Mouse (Mus musculus): ENCODE results near the gene Btla. TPM values are rescaled to one million over a fixed set of nuclear protein-coding genes. Genes with fewer than 3 reads are reported as not detected.

Btla gene
- 0.22 TPM in 1 of 2 replicates, not detected in the other for polyA plus RNA-seq (2015; fragmentation: Nextera tagmentation; extraction: Ambion mirVana)

- H3K4me3 ChIP-seq: no peak within 1 kb of the TSS
- no peak within 1 kb of the TSS for H3K27ac ChIP-seq
- H3K27me3 ChIP-seq: no peaks in the 10 kb centered on the region
- no peaks in the 10 kb centered on the region for H3K36me3 ChIP-seq
- no peaks in the 10 kb centered on the region for H3K4me1 ChIP-seq (replicated peaks)
- no peaks in the 10 kb centered on the region for H3K9me3 ChIP-seq (replicated peaks)
- no peak within 1 kb of the TSS for H3K9ac ChIP-seq
- no peak for ATAC-seq (replicated peaks; ENCODE audit: insufficient number of reproducible peaks, insufficient read depth, low FRiP score, low read depth)
- 49% methylated on average over 10 of the region's 10 CpGs for WGBS
- no peak within 1 kb of the TSS for H3K4me2 ChIP-seq
Measured at GRCm38 (mm10) chr16:45223648-45224388, at the start of gene Btla. TSS of gene Btla (plus strand) at chr16:45224315.

- no peak overlapping the region for H3K4me3 ChIP-seq
- WGBS: 90% methylated on average over 2 of the region's 2 CpGs
- ATAC-seq (replicated peaks; ENCODE audit: insufficient number of reproducible peaks, insufficient read depth, low FRiP score, low read depth): no peak
- no peaks in the 10 kb centered on the region for H3K27me3 ChIP-seq
- no peak overlapping the region for H3K4me2 ChIP-seq
- H3K27ac ChIP-seq: no peak overlapping the region
- H3K9me3 ChIP-seq (replicated peaks): no peaks in the 10 kb centered on the region
- H3K9ac ChIP-seq: no peak overlapping the region
- H3K36me3 ChIP-seq: peaks cover 14% of the 10 kb centered on the region
- H3K4me1 ChIP-seq (replicated peaks): no peaks in the 10 kb centered on the region
Measured at GRCm38 (mm10) chr16:45178552-45178951, 45.6 kb upstream of the Btla start.

GRCm38 (mm10) chr16:45181824-45182223 lies 42.3 kb upstream of the Btla start:
- Histone ChIP-seq H3K4me3 (no peak overlapping the region), H3K36me3 (peaks cover 20% of the 10 kb centered on the region; the same call in 1 of the 2 replicates), H3K9ac (no peak overlapping the region), H3K4me2 (no peak overlapping the region), H3K27ac (no peak overlapping the region), H3K9me3 (replicated peaks) (no peaks in the 10 kb centered on the region), H3K4me1 (replicated peaks) (no peaks in the 10 kb centered on the region), H3K27me3 (no peaks in the 10 kb centered on the region)
- no peak for ATAC-seq (replicated peaks; ENCODE audit: insufficient number of reproducible peaks, insufficient read depth, low FRiP score, low read depth)
- 86% methylated on average over 5 of the region's 5 CpGs for WGBS

- no peak overlapping the region for H3K4me3 ChIP-seq
- H3K27ac ChIP-seq: no peak overlapping the region
- no peaks in the 10 kb centered on the region for H3K27me3 ChIP-seq
- 0 out of 2 replicates have a peak, but pooled peaks cover 3% of the 10 kb centered on the region for H3K36me3 ChIP-seq
- no peak overlapping the region for H3K4me2 ChIP-seq
- no peak overlapping the region for H3K9ac ChIP-seq
- no peaks in the 10 kb centered on the region for H3K4me1 ChIP-seq (replicated peaks)
- WGBS: 0% methylated on average over 1 of the region's 1 CpGs
- ATAC-seq (replicated peaks; ENCODE audit: insufficient number of reproducible peaks, insufficient read depth, low FRiP score, low read depth): no peak
- H3K9me3 ChIP-seq (replicated peaks): no peaks in the 10 kb centered on the region
Measured at GRCm38 (mm10) chr16:45192613-45193012, 31.5 kb upstream of the Btla start.

GRCm38 (mm10) chr16:45196816-45197215 lies 27.3 kb upstream of the Btla start:
- ATAC-seq (replicated peaks; ENCODE audit: insufficient number of reproducible peaks, insufficient read depth, low FRiP score, low read depth): no peak; the same call in 1 of the 2 replicates
- H3K9me3 ChIP-seq (replicated peaks): no peaks in the 10 kb centered on the region
- H3K27ac ChIP-seq: no peak overlapping the region
- 33% methylated on average over 6 of the region's 6 CpGs for WGBS
- H3K4me3 ChIP-seq: no peak overlapping the region
- H3K4me1 ChIP-seq (replicated peaks): no peaks in the 10 kb centered on the region
- no peak overlapping the region for H3K9ac ChIP-seq
- no peak overlapping the region for H3K4me2 ChIP-seq
- no peaks in the 10 kb centered on the region for H3K27me3 ChIP-seq
- no peaks in the 10 kb centered on the region for H3K36me3 ChIP-seq

GRCm38 (mm10) chr16:45201395-45201794 lies 22.7 kb upstream of the Btla start:
- WGBS: 91% methylated on average over 2 of the region's 2 CpGs
- ATAC-seq (replicated peaks; ENCODE audit: insufficient number of reproducible peaks, insufficient read depth, low FRiP score, low read depth): no peak

GRCm38 (mm10) chr16:45204438-45204837 lies 19.7 kb upstream of the Btla start:
- ATAC-seq (replicated peaks; ENCODE audit: insufficient number of reproducible peaks, insufficient read depth, low FRiP score, low read depth): no peak
- Histone ChIP-seq H3K9ac (no peak overlapping the region), H3K27ac (no peak overlapping the region), H3K4me3 (no peak overlapping the region), H3K4me2 (no peak overlapping the region), H3K9me3 (replicated peaks) (no peaks in the 10 kb centered on the region), H3K36me3 (no peaks in the 10 kb centered on the region), H3K27me3 (no peaks in the 10 kb centered on the region), H3K4me1 (replicated peaks) (no peaks in the 10 kb centered on the region)
- 66% methylated on average over 4 of the region's 4 CpGs for WGBS

More at GRCm38 (mm10) chr16:45201395-45201794, 22.7 kb upstream of the Btla start:
- Histone ChIP-seq H3K4me3 (no peak overlapping the region), H3K4me1 (replicated peaks) (no peaks in the 10 kb centered on the region), H3K27me3 (no peaks in the 10 kb centered on the region), H3K9me3 (replicated peaks) (no peaks in the 10 kb centered on the region), H3K27ac (no peak overlapping the region), H3K36me3 (no peaks in the 10 kb centered on the region), H3K9ac (no peak overlapping the region), H3K4me2 (no peak overlapping the region)

GRCm38 (mm10) chr16:45204859-45205670 lies 19.1 kb upstream of the Btla start:
- WGBS: 71% methylated on average over 12 of the region's 12 CpGs
- H3K4me2 ChIP-seq: no peak overlapping the region
- no peak for ATAC-seq (replicated peaks; ENCODE audit: insufficient number of reproducible peaks, insufficient read depth, low FRiP score, low read depth)
- no peak overlapping the region for H3K4me3 ChIP-seq
- H3K27ac ChIP-seq: no peak overlapping the region
- H3K4me1 ChIP-seq (replicated peaks): no peaks in the 10 kb centered on the region
- H3K36me3 ChIP-seq: no peaks in the 10 kb centered on the region
- H3K9me3 ChIP-seq (replicated peaks): no peaks in the 10 kb centered on the region
- no peaks in the 10 kb centered on the region for H3K27me3 ChIP-seq
- no peak overlapping the region for H3K9ac ChIP-seq

- Histone ChIP-seq H3K36me3 (no peaks in the 10 kb centered on the region), H3K27me3 (no peaks in the 10 kb centered on the region), H3K4me2 (no peak overlapping the region), H3K27ac (no peak overlapping the region), H3K9me3 (replicated peaks) (no peaks in the 10 kb centered on the region), H3K4me3 (no peak overlapping the region), H3K4me1 (replicated peaks) (no peaks in the 10 kb centered on the region), H3K9ac (no peak overlapping the region)
- no peak for ATAC-seq (replicated peaks; ENCODE audit: insufficient number of reproducible peaks, insufficient read depth, low FRiP score, low read depth)
- 66% methylated on average over 2 of the region's 2 CpGs for WGBS
Measured at GRCm38 (mm10) chr16:45222016-45222415, 2.1 kb upstream of the Btla start.

GRCm38 (mm10) chr16:45222771-45223170 lies 1.3 kb upstream of the Btla start:
- Histone ChIP-seq H3K27me3 (no peaks in the 10 kb centered on the region), H3K4me3 (no peak overlapping the region), H3K4me2 (no peak overlapping the region), H3K27ac (no peak overlapping the region), H3K4me1 (replicated peaks) (no peaks in the 10 kb centered on the region), H3K9me3 (replicated peaks) (no peaks in the 10 kb centered on the region), H3K9ac (no peak overlapping the region), H3K36me3 (no peaks in the 10 kb centered on the region)
- ATAC-seq (replicated peaks; ENCODE audit: insufficient number of reproducible peaks, insufficient read depth, low FRiP score, low read depth): no peak
- 71% methylated on average over 3 of the region's 3 CpGs for WGBS

- H3K36me3 ChIP-seq: no peaks in the 10 kb centered on the region
- no peak overlapping the region for H3K9ac ChIP-seq
- no peak overlapping the region for H3K27ac ChIP-seq
- ATAC-seq (replicated peaks; ENCODE audit: insufficient number of reproducible peaks, insufficient read depth, low FRiP score, low read depth): no peak
- no peaks in the 10 kb centered on the region for H3K4me1 ChIP-seq (replicated peaks)
- no peak overlapping the region for H3K4me3 ChIP-seq
- H3K4me2 ChIP-seq: no peak overlapping the region
- WGBS: 68% methylated on average over 4 of the region's 4 CpGs
- no peaks in the 10 kb centered on the region for H3K27me3 ChIP-seq
- no peaks in the 10 kb centered on the region for H3K9me3 ChIP-seq (replicated peaks)
Measured at GRCm38 (mm10) chr16:45224431-45225008, 405 bp downstream of the Btla start.

Measured in heart, embryonic 15.5 days (tissue).